Mouse (Mus musculus) spleen, postnatal 4 days (tissue): ENCODE measurements around the gene Rhof.

ENCODE experiments used
- DNase-seq, 2 experiments: peaks; one replicate each; pipeline ENCODE4 v3.0.0; 2022; ENCODE audit warnings: low spot score in 2 of 2

Gene Rhof

DNA sequence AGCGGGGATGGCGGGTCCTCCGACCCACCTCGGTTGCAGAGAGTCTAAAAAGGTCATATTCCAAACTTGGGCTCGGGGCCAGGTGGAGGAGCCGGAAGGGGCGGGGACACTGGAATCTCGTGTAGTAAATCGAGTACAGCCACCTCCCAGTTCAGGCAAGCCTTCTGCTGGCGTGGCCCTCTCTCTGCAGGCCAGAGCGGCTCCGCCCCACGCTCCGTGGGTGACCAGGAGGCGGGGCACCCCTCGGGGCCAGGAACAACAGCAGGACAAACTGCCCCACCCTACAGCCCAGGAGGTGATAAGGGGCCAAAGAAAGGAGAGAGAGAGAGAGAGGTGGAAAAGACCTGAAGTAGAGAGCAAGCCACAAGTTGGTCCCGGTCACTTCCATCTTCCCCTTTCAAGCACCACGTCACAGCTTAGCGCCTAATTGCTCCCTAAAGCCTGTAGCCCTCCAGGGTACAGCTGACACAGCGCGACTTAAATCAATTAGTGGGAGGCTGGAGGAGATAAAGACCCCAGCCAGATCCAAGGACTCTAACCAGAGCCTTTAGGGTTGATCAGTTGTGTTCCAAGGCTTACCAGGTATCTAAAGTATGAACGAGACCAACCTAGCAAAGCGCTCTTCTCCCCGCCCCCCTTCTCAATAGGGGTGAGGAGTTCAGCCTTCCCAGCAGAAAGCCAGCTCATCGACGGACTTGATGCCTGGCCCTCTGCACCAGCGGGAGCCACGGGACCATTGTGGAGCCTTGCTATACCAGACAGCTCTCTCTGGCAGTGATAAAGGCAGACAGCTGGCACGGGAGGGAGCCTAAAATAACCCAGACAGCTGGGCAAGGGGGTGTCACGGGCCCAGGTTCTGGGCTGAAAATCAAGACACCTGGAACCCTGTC, 3.2 kb upstream of the Rhof start:
- DNase-seq: peak; percentile 73 to 82

- no peak for DNase-seq
These were observed 2.4 kb upstream of the Rhof start for GRCm38 (mm10) chr5:123134875-123135382.

GRCm38 (mm10) chr5:123134186-123134874, 1.8 kb upstream of the Rhof start:
- DNase-seq: no peak

DNA sequence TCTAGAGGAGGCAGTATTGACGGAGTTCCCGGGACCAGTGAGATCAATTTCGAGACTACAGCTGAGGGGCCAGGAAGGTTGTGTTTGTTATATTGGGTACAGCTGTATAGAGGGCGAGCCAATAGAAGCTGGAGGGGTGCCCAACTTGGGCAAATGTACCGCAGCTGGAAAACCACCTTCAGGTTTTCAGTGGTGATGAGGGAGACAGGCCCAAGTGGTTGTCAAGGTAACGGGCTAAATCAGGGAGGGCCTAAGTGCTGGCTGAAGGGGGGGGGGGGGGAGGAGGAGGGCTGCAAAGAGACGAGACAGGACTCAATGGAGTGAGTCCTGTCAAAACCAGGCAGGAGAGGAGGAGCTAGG, 1.3 kb upstream of the Rhof start:
- DNase-seq: no peak

DNA sequence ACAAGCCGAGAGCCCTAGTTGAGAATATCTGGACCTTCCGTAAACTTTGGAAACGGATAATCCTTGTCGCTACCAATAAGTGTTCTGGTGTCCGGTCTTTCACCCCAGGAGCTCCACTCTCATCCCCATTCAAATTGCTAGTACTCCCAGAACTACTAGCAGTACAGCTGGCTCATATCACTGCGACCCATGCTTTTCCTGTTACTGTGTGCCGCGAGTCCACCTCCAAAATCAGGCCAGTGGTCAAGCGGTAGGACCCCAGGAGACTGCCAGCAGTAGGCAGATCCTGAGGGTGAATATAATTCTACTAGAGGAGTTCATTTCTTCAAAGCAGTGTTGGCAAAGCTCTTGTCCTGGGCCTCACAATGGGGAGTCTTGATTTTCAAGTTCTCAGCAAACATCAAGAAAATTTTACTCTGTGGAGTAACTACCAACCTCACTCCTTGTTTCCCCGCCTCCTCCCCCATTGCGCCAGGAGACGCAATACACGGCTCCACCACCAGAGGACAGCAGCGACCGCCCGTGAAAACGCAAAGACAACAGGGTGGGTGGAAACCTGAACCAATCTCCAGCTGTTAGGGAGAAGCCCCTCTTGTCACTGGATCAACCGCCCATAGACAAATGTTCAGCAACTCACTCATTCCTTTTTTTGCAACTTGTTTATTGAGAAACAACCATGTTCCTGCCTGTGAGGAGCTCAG, 741 bp upstream of the Rhof start:
- peak; percentile 91 to 98 for DNase-seq

GRCm38 (mm10) chr5:123130814-123131148, 1.7 kb downstream of the Rhof start:
- peak in 1 of 2 experiments; percentile 62 for DNase-seq

- DNase-seq: no peak
These were observed 2.3 kb downstream of the Rhof start for GRCm38 (mm10) chr5:123130030-123130813.

- no peak for DNase-seq
These were observed 3.2 kb downstream of the Rhof start for GRCm38 (mm10) chr5:123129170-123129757.

DNA sequence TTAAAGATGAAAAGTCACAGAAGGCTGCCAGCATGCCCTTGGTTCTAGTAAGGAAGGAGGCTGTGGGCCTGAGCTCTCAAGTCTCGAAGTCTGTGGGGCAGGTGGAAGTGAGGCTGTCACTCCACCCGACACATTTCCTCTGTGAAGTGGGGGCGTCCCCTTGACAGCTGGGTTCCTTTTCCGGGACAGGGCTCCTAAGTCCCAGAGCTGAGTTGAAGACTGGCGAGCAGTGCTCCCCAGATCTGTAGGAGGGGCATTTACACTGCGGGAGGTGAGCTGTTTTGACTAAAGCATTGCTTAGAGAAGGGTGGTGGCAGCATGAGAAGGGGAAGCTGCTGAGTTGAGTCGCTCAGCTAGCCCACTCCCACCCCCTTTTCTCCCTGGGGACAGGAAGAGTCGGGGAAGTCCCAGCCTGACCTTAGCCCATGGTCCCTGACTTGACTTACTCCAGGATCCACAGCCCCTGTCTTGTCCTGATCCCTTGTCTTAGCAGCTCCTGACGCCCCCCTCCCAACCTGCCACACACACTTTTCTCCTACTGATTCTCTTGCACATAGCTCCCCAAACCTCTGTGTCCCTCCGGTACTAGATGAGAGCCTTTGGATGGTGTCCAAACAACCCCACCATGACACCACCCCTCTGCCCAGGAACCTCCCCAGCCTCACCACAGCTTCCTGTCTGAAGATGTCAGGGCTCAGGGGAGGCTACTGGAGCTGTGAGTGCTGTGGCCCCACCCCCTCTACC, 3.9 kb downstream of the Rhof start:
- DNase-seq: peak; percentile 74 to 85

GRCm38 (mm10) chr5:123127031-123127430, 5.5 kb downstream of the Rhof start:
- peak; percentile 13 to 63 for DNase-seq

DNA sequence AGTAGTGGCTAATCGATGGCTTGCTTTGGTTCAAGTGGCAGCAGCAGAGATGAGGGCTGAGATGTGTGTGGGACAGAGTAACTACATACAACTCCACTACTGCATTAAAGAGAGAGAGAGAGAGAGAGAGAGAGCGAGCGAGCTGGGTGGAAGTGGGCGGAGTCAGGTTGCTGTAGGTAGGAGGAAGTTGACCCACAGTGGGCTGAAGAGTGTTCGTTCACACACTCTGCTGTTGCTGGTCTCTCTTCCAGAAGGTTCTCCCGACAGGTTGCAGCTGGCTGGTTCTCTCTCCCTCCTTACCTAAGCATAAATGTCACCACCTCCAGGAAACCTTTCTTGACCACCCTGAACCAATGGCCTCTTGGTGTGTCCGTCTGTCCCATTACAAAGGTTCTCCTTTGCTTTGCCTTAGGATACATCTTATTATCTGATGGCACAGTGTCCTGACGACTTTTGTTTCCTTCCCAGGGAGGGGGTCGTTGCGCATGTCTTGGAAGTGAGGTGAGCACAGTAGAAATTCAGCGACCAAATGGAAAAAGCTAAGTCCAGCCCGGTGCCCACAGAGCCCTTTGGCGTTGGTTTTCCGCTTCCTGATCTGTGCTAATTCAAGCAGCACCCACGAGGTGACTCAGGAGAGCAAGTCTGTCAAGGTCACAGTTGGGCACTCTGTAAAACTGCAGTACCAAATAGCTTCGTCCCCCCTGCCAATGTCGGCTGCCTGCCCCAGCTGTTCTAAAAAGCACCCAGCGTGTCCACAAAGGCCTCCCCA, 6.7 kb downstream of the Rhof start:
- DNase-seq: peak; percentile 69 to 84

DNA sequence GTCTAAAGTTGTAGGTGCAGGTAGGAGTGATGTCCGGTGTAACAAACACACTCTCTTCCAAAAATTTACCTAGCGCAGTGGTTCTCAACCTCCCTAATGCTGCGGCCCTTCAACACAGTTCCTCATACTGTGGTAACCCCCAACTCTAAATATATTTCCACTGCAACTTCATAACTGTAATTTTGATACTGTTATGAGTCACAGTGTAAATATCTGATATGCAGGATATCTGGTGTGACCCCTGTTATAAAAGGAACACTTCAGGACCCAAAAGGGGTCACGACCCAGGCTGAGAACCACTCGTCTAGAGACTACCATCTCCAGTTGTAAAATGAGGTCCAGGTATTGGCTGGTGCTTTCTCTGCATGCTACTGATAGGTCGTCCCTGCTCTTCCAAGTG, 7.4 kb downstream of the Rhof start:
- DNase-seq: no peak

DNA sequence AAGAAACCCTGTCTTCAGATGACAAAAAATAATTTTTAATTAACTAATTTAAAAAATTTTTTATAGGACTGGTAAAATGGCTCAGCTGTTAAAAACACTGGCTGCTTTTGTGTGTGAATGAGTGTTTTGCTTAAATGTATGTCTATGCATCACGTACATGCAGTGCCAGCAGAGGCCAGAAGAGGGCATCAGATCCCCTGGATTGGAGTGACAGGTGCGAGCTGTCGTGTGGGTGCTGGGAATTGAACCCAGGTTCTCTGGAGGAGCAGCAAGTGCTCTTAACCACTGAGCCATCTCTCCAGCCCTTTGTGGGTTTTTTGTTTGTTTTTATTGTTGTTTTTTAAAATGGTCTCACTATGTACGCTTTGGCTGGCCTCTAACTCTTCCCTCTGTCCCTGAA, 10.3 kb downstream of the Rhof start:
- peak in 1 of 2 experiments; percentile 79 for DNase-seq

DNA sequence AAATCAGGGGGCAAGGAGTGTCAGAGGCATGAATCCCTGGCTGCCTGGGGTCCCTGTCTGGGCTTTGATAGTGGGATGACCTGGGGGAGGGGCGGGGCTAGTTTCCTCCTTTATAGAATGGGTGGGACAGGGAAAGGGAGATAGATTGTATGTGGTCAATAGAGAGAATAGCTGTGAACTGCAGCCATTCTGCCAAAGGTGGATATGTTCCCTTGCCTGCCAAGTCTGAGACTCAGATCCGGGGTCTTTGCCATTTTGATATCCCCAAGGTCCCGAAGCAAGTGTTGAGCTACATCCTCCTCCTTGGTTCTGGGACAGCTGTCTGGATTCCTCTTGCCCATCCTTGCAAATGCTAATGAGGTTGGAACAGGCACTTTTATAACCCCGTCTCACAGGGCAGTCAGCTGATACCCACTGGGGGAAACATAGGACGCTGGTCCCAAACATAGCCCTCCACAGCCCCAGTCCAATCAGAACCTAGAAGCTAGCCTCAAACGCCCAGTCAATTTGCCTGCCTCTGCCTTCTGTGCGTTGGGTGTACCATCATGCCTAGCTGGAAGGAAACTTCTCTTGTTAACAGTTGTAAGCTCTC, 11.8 kb downstream of the Rhof start:
- DNase-seq: no peak

DNA sequence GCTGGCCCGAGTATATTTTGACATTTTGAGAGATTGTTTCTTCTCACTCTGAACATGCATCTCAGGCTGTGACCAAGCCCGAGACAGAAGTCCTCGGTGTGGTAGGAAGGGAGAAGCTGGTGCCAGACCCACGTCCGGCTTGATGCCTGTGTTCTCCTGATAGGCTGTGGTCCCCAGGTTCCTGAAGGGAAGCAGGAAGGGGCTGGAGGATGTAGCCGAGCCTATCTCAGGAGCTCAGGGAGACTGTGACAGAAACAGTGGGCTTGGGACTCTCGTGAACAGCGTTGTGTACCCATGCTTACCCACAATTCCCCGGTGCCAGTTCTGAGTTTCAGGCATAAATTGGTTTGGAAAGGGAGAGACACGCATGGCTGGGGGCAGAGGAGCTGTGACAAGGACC, 13.7 kb downstream of the Rhof start:
- DNase-seq: no peak

DNA sequence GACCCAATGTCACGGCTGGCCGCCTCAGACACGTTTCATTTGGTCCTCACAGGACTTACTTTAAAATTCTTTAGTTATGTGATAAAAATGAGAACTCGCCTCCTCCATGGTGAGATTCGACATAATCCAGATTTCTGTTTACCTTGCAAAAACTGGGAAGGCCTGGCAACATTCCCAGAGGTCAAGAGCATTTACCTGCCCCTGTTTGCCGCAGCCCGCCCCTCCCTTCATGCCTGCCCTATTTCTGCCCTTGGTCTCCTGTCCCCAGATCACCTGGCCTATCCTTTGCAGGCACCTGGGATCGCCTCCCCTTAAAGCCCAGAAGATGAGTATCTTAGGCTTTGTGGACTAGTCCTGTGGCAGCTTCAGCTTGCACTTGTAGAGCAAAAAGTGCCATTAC, 14.7 kb downstream of the Rhof start:
- no peak for DNase-seq

- peak; percentile 84 to 95 for DNase-seq
These were observed 15.2 kb downstream of the Rhof start for GRCm38 (mm10) chr5:123117257-123117656.

DNA sequence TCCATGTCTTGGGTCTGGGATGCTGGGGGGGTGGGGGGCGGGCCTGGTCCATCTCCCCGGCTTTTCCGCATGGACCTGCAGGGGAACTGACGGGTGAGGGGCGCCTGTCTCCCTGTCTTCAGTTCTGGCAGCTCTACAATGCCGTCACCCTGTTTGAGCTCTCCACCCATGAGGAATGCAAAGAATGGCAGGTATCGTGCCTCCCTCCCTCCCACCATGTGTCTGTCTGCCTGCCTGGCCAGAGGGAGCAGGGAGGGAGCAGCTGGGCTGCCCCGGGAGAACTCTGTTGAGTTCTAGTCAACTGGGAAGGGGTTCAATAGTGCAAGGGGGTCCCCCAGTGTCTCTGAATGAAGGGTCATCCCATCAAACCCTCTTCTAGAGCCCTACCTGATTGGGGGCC, 16.4 kb downstream of the Rhof start:
- DNase-seq: no peak

DNA sequence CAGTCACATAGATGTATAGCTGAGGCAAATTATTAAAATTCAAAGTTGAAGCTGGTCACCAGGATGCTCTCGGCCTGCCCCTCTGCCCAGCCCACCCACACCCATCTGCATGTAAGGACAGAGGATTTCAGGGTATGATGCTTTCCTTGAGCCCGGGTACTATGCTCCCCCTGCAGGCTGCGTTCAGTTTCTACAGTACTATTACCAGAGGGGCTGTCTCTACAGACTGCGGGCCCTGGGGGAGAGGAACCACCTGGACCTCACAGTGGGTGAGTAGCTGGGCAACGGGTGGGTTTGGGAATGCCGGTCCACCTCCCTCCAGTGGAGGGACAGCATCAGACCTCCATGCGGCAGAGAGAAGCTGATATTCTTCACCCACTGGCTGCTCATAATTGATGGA, 17.6 kb downstream of the Rhof start:
- peak in 1 of 2 experiments; percentile 71 for DNase-seq
